In the genomic region with DNA sequence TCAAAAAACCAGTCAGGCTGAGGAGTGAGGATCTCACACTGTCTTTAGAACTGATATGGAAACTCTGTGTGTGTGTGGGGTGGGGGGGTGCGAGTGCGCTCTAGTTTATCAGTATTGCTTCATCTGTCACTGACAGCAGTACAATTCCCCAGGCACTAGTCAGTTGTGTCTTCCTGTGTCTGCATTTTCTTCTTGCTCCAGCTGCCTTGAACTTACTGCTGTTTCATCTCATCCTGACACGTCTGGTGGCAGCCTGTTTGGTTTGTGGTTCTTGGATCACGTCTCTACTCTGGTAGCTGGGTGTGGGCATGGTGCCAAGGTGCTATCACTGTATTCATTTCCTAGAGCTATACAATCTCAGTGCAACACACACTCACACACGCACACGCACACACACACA, we compare ENCODE assay signal across 7 mouse cellular contexts.
DNase-seq lines count a peak whose midpoint lies in the region; ATAC-seq and TF ChIP-seq lines count a peak whose summit lies in the region.

No protein-coding gene starts in this region.

- no peak overlapping the region for H3K4me2 ChIP-seq in heart, postnatal 0 days (ENCODE audit: low read depth, low read length)
- H3K4me2 ChIP-seq in liver, embryonic 11.5 days: no peak overlapping the region

- 54% methylated on average over 6 of the region's 6 CpGs for whole genome bisulfite sequencing in cerebellum, adult 2 months
- 16% methylated on average over 6 of the region's 6 CpGs for WGBS in heart, postnatal 0 days
- WGBS in liver, embryonic 11.5 days: 49% methylated on average over 6 of the region's 6 CpGs

- TF ChIP-seq EP300 in heart, postnatal 0 days (IDR thresholded peaks at IDR 0.05; ENCODE audit: low read depth): no peak

- no peak overlapping the region for H3K9ac ChIP-seq in heart, postnatal 0 days (replicated peaks; ENCODE audit: low read depth, low read length)
- no peak overlapping the region for H3K9ac ChIP-seq in liver, embryonic 11.5 days (ENCODE audit: low read depth, low read length)

- no peak for TF ChIP-seq CTCF in cerebellum, adult 2 months (IDR thresholded peaks at IDR 0.05; ENCODE audit: borderline replicate concordance, insufficient read depth, low read depth, low read length)
- TF ChIP-seq CTCF in heart, postnatal 0 days (IDR thresholded peaks at IDR 0.05; ENCODE audit: low read depth): no peak

- H3K27ac ChIP-seq in cerebellum, adult 2 months (ENCODE audit: insufficient read depth, low read length): no peak overlapping the region
- H3K27ac ChIP-seq in heart, postnatal 0 days (ENCODE audit: low read depth): no peak overlapping the region
- no peak overlapping the region for H3K27ac ChIP-seq in liver, embryonic 11.5 days (ENCODE audit: low read depth, low read length)

- H3K4me3 ChIP-seq in cerebellum, adult 2 months (replicated peaks; ENCODE audit: insufficient read depth, low read depth, low read length): no peak overlapping the region
- H3K4me3 ChIP-seq in heart, postnatal 0 days (ENCODE audit: low read depth, low read length): no peak overlapping the region
- no peak overlapping the region for H3K4me3 ChIP-seq in liver, embryonic 11.5 days (ENCODE audit: low read depth, low read length)

- no peaks in the 10 kb centered on the region for H3K27me3 ChIP-seq in cerebellum, adult 2 months (ENCODE audit: control insufficient read depth, insufficient read depth, low read length)
- H3K27me3 ChIP-seq in heart, postnatal 0 days (ENCODE audit: control insufficient read depth, insufficient read depth, low read length): no peaks in the 10 kb centered on the region
- H3K27me3 ChIP-seq in liver, embryonic 11.5 days (replicated peaks; ENCODE audit: control insufficient read depth, insufficient read depth, low read length): no peaks in the 10 kb centered on the region

- DNase-seq in right cerebral cortex, postnatal 4 days: peak; percentile 43
- DNase-seq in right cerebral cortex, postnatal 36 days (ENCODE audit: low spot score in 2 of 2): no peak
- DNase-seq in cerebellum, adult 2 months: peak; percentile 29 to 33
- peak; percentile 41 for DNase-seq in heart, postnatal 0 days (ENCODE audit: low spot score)
- DNase-seq in liver, embryonic 11.5 days (ENCODE audit: low spot score): no peak
- DNase-seq in frontal cortex, postnatal 25 days (ENCODE audit: low spot score in 2 of 2): no peak

- H3K4me1 ChIP-seq in cerebellum, adult 2 months (ENCODE audit: control insufficient read depth, insufficient read depth, low read length): peaks cover 12% of the 10 kb centered on the region; the same call in 1 of the 2 replicates
- H3K4me1 ChIP-seq in heart, postnatal 0 days (ENCODE audit: control insufficient read depth, insufficient read depth): peaks cover 4% of the 10 kb centered on the region; the same call in 1 of the 2 replicates
- H3K4me1 ChIP-seq in liver, embryonic 11.5 days (replicated peaks; ENCODE audit: control insufficient read depth, insufficient read depth, low read length): no peaks in the 10 kb centered on the region; the same call in 1 of the 2 replicates

- no peaks in the 10 kb centered on the region for H3K9me3 ChIP-seq in heart, postnatal 0 days (replicated peaks; ENCODE audit: control insufficient read depth, low read length)
- H3K9me3 ChIP-seq in liver, embryonic 11.5 days (ENCODE audit: control insufficient read depth, low read length): no peaks in the 10 kb centered on the region

- peak; percentile 51; the same call in 1 of the 2 replicates for ATAC-seq in heart, postnatal 0 days (ENCODE audit: insufficient read depth, low read depth)
- ATAC-seq in liver, embryonic 11.5 days (replicated peaks; ENCODE audit: low FRiP score): peak; percentile 58; the same call in 1 of the 2 replicates
- no peak for ATAC-seq in megakaryocyte, adult 5-6 weeks (ENCODE audit: poor library complexity, severe bottlenecking)

- no peaks in the 10 kb centered on the region for H3K36me3 ChIP-seq in heart, postnatal 0 days (replicated peaks; ENCODE audit: control insufficient read depth, insufficient read depth, low read length)
- H3K36me3 ChIP-seq in liver, embryonic 11.5 days (ENCODE audit: control insufficient read depth, insufficient read depth, low read length): no peaks in the 10 kb centered on the region

- no peak for TF ChIP-seq POLR2A in cerebellum, adult 2 months (IDR thresholded peaks at IDR 0.05; ENCODE audit: borderline replicate concordance, insufficient read depth, low read length)

Comparison
In these comparisons a context has a peak if more than half of its experiments do, and no peak if none do; other contexts are left out.
1. DNase-seq: peak in right cerebral cortex, postnatal 4 days (single experiment), cerebellum, adult 2 months (2 of 2) and heart, postnatal 0 days (single experiment); none in right cerebral cortex, postnatal 36 days (0 of 2), liver, embryonic 11.5 days (single experiment) and frontal cortex, postnatal 25 days (0 of 2).